19 mouse cellular contexts compared by ENCODE assay signal in the genomic region with DNA sequence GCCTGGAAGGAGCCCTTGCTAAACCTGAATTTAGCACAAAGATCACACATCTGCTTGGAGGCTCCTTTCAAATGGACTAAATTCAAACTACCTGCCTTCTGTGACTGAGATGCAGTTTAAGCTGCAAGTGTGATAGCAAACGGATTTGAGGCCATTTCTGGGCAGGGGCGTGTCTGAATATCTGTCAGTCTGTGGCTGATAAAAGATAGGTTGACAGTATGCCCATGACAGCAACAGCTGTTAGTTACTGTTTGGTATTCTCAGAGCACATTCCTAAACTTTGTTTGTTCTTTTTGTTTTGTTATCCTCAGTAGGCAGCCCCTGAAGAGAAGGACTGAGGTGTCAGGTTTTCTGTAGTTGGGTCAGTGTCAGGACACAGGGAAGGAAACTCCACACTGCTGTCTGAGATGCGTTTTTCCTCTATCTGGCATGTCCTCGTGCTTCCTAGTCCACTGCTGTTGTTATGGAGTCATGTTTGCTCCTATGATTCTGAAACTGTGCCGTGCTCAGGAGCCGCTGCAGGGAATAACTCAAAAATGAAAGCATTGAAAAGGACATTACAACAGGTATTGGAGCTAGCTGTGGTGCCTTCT.
DNase-seq lines count a peak whose midpoint lies in the region; ATAC-seq and TF ChIP-seq lines count a peak whose summit lies in the region.
"Had no signal": no experiment of that assay in that cellular context is flagged by ENCODE, and none has a peak within 500 bp of the region (broad histone marks: within the 10 kb centered on the region; RNA-seq: fewer than 3 reads in every experiment).

No protein-coding gene starts in this region.

- no peaks in the 10 kb centered on the region for H3K27me3 ChIP-seq in kidney, postnatal 0 days (ENCODE audit: insufficient read depth, low read length)
- H3K27me3 ChIP-seq in kidney, embryonic 15.5 days: no peaks in the 10 kb centered on the region
- no peaks in the 10 kb centered on the region for H3K27me3 ChIP-seq in heart, embryonic 14.5 days (ENCODE audit: control insufficient read depth, insufficient read depth, low read length)
- H3K27me3 ChIP-seq in liver, embryonic 12.5 days (replicated peaks): no peaks in the 10 kb centered on the region
- no peaks in the 10 kb centered on the region for H3K27me3 ChIP-seq in myocyte (ENCODE audit: control insufficient read depth, insufficient read depth, insufficient read length)
- H3K27me3 ChIP-seq in embryonic facial prominence, embryonic 10.5 days (replicated peaks; ENCODE audit: low read depth, poor library complexity, severe bottlenecking): no peaks in the 10 kb centered on the region
- H3K27me3 ChIP-seq in intestine, postnatal 0 days (replicated peaks; ENCODE audit: control insufficient read depth, insufficient read depth, low read length): no peaks in the 10 kb centered on the region
- H3K27me3 ChIP-seq: embryonic facial prominence, embryonic 13.5 days; limb, embryonic 13.5 days; megakaryocyte, embryonic 14.5 days had no signal

- H3K9me3 ChIP-seq in kidney, postnatal 0 days (replicated peaks; ENCODE audit: low read length): no peaks in the 10 kb centered on the region
- no peaks in the 10 kb centered on the region for H3K9me3 ChIP-seq in kidney, embryonic 15.5 days (replicated peaks)
- no peaks in the 10 kb centered on the region for H3K9me3 ChIP-seq in heart, embryonic 14.5 days (ENCODE audit: control insufficient read depth, low read length)
- H3K9me3 ChIP-seq in liver, embryonic 12.5 days (replicated peaks): no peaks in the 10 kb centered on the region
- no peaks in the 10 kb centered on the region for H3K9me3 ChIP-seq in embryonic facial prominence, embryonic 10.5 days
- no peaks in the 10 kb centered on the region for H3K9me3 ChIP-seq in intestine, postnatal 0 days (ENCODE audit: control insufficient read depth)
- H3K9me3 ChIP-seq: embryonic facial prominence, embryonic 13.5 days; limb, embryonic 13.5 days; megakaryocyte, embryonic 14.5 days had no signal

- no peaks in the 10 kb centered on the region for H3K4me1 ChIP-seq in kidney, postnatal 0 days (replicated peaks; ENCODE audit: insufficient read depth, low read length)
- no peaks in the 10 kb centered on the region for H3K4me1 ChIP-seq in kidney, embryonic 15.5 days
- H3K4me1 ChIP-seq in heart, embryonic 14.5 days (ENCODE audit: control insufficient read depth in 2 of 2, insufficient read depth in 2 of 2, low read length in 2 of 2): peaks cover 11 to 62% of the 10 kb centered on the region in 2 experiments
- H3K4me1 ChIP-seq in liver, embryonic 12.5 days: peaks cover 67% of the 10 kb centered on the region
- H3K4me1 ChIP-seq in embryonic facial prominence, embryonic 10.5 days: peaks cover 13% of the 10 kb centered on the region; the same call in 1 of the 2 replicates
- H3K4me1 ChIP-seq in intestine, postnatal 0 days (replicated peaks; ENCODE audit: control insufficient read depth, insufficient read depth, low read length): no peaks in the 10 kb centered on the region
- H3K4me1 ChIP-seq: embryonic facial prominence, embryonic 13.5 days had no signal

- no peak for ATAC-seq in kidney, postnatal 0 days (replicated peaks; ENCODE audit: low FRiP score, low read depth)
- ATAC-seq in kidney, embryonic 15.5 days (replicated peaks; ENCODE audit: low FRiP score): no peak
- no peak for ATAC-seq in heart, embryonic 14.5 days (ENCODE audit: insufficient number of reproducible peaks, insufficient read depth, low FRiP score, low read depth)
- ATAC-seq in liver, embryonic 12.5 days: 0 out of 2 replicates have a peak, but pooled peaks have one; percentile 38
- ATAC-seq in intestine, postnatal 0 days: no peak
- ATAC-seq: forebrain, postnatal 0 days; midbrain, embryonic 16.5 days had no signal

- H3K36me3 ChIP-seq in kidney, postnatal 0 days (ENCODE audit: insufficient read depth, low read length): no peaks in the 10 kb centered on the region
- peaks cover 9% of the 10 kb centered on the region for H3K36me3 ChIP-seq in kidney, embryonic 15.5 days
- peaks cover 6% of the 10 kb centered on the region; the same call in 1 of the 2 replicates for H3K36me3 ChIP-seq in heart, embryonic 14.5 days (ENCODE audit: control insufficient read depth, insufficient read depth, low read length)
- peaks cover 13% of the 10 kb centered on the region; the same call in 1 of the 2 replicates for H3K36me3 ChIP-seq in liver, embryonic 12.5 days
- H3K36me3 ChIP-seq in myocyte (ENCODE audit: control insufficient read depth, insufficient read depth): no peaks in the 10 kb centered on the region
- H3K36me3 ChIP-seq in embryonic facial prominence, embryonic 10.5 days (replicated peaks): peaks cover 24% of the 10 kb centered on the region
- H3K36me3 ChIP-seq in intestine, postnatal 0 days (ENCODE audit: control insufficient read depth, insufficient read depth): peaks cover 3% of the 10 kb centered on the region; the same call in 1 of the 2 replicates

- H3ac ChIP-seq in myocyte (ENCODE audit: control insufficient read depth, insufficient read length): no peak overlapping the region

- no peak overlapping the region for H3K4me3 ChIP-seq in kidney, postnatal 0 days (replicated peaks; ENCODE audit: low read depth, low read length)
- no peak overlapping the region for H3K4me3 ChIP-seq in kidney, embryonic 15.5 days (replicated peaks)
- H3K4me3 ChIP-seq in heart, embryonic 14.5 days (ENCODE audit: control insufficient read depth in 1 of 2, insufficient read depth in 1 of 2, low read depth in 1 of 2, low read length in 2 of 2): peak overlapping the region; percentile 36 to 62
- no peak overlapping the region for H3K4me3 ChIP-seq in liver, embryonic 12.5 days
- no peak overlapping the region for H3K4me3 ChIP-seq in myocyte
- no peak overlapping the region for H3K4me3 ChIP-seq in embryonic facial prominence, embryonic 10.5 days
- no peak overlapping the region for H3K4me3 ChIP-seq in intestine, postnatal 0 days (ENCODE audit: low read depth, low read length)
- H3K4me3 ChIP-seq: embryonic facial prominence, embryonic 13.5 days; limb, embryonic 13.5 days; megakaryocyte, embryonic 14.5 days had no signal

- no peak overlapping the region for H3K9ac ChIP-seq in kidney, postnatal 0 days (ENCODE audit: low read depth, low read length)
- H3K9ac ChIP-seq in kidney, embryonic 15.5 days: no peak overlapping the region
- peak overlapping the region; percentile 92 for H3K9ac ChIP-seq in heart, embryonic 14.5 days (ENCODE audit: low read length)
- H3K9ac ChIP-seq in liver, embryonic 12.5 days: peak overlapping the region; percentile 3; the same call in 1 of the 2 replicates
- H3K9ac ChIP-seq in intestine, postnatal 0 days (ENCODE audit: low read depth, low read length): no peak overlapping the region
- H3K9ac ChIP-seq: embryonic facial prominence, embryonic 13.5 days; forebrain, postnatal 0 days; limb, embryonic 13.5 days had no signal

- no peak for TF ChIP-seq POLR2A in myocyte (IDR thresholded peaks at IDR 0.05; ENCODE audit: insufficient read length, low read depth)

- WGBS in kidney, postnatal 0 days: 69% methylated on average over 6 of the region's 6 CpGs
- WGBS in kidney, embryonic 15.5 days: 77% methylated on average over 6 of the region's 6 CpGs
- WGBS in heart, embryonic 14.5 days: 38% methylated on average over 6 of the region's 6 CpGs
- WGBS in liver, embryonic 12.5 days (ENCODE audit: insufficient replicate concordance): 61% methylated on average over 6 of the region's 6 CpGs
- 82% methylated on average over 6 of the region's 6 CpGs for WGBS in embryonic facial prominence, embryonic 10.5 days
- WGBS in intestine, postnatal 0 days: 77% methylated on average over 6 of the region's 6 CpGs

- no peak for TF ChIP-seq CTCF in kidney, postnatal 0 days (IDR thresholded peaks at IDR 0.05; ENCODE audit: low read depth)
- TF ChIP-seq CTCF in intestine, postnatal 0 days (IDR thresholded peaks at IDR 0.05; ENCODE audit: low read depth): no peak

- H3K79me2 ChIP-seq in myocyte (ENCODE audit: control insufficient read depth, insufficient read depth): peaks cover 3% of the 10 kb centered on the region

- no peak overlapping the region for H3K4me2 ChIP-seq in kidney, postnatal 0 days (ENCODE audit: low read length)
- no peak overlapping the region for H3K4me2 ChIP-seq in kidney, embryonic 15.5 days
- peak overlapping the region; percentile 80 for H3K4me2 ChIP-seq in heart, embryonic 14.5 days (ENCODE audit: low read length)
- H3K4me2 ChIP-seq in liver, embryonic 12.5 days: peak overlapping the region; percentile 43
- peak overlapping the region; percentile 49 for H3K4me2 ChIP-seq in myocyte (ENCODE audit: low read depth)
- no peak overlapping the region for H3K4me2 ChIP-seq in intestine, postnatal 0 days (replicated peaks; ENCODE audit: low read depth)
- H3K4me2 ChIP-seq: embryonic facial prominence, embryonic 13.5 days; limb, embryonic 13.5 days had no signal

- H3K27ac ChIP-seq in kidney, postnatal 0 days: no peak overlapping the region
- no peak overlapping the region for H3K27ac ChIP-seq in kidney, embryonic 15.5 days
- H3K27ac ChIP-seq in heart, embryonic 14.5 days (replicated peaks in 1 of 2; ENCODE audit: control insufficient read depth in 1 of 2, insufficient read depth in 1 of 2, low read depth in 2 of 2, low read length in 2 of 2): peak overlapping the region; percentile 25 to 93
- H3K27ac ChIP-seq in liver, embryonic 12.5 days: peak overlapping the region; percentile 36
- H3K27ac ChIP-seq in embryonic facial prominence, embryonic 10.5 days (replicated peaks): no peak overlapping the region
- no peak overlapping the region for H3K27ac ChIP-seq in intestine, postnatal 0 days (ENCODE audit: low read depth, low read length)
- H3K27ac ChIP-seq: embryonic facial prominence, embryonic 13.5 days; limb, embryonic 13.5 days had no signal

- DNase-seq in kidney, postnatal 0 days (ENCODE audit: low spot score): peak; percentile 11
- DNase-seq in embryonic facial prominence, embryonic 10.5 days (ENCODE audit: low spot score): no peak
- no peak for DNase-seq in embryo, embryonic 9.5 days (ENCODE audit: extremely low spot score)
- DNase-seq: adrenal gland, adult 8-10 months; cerebellum, adult 11-12 months; cerebellum, postnatal 25 days; forebrain, postnatal 0 days; kidney, adult 2 months; spleen, adult 18-20 months; thymus, adult 18-20 months had no signal

TF ChIP-seq in myocyte, 11 proteins besides CTCF, POLR2A, EP300 and RAD21:
- peak; percentile 8 for TF ChIP-seq SRF (IDR thresholded peaks at IDR 0.05; ENCODE audit: control insufficient read depth, insufficient read length, low read depth)
- TF ChIP-seq MAX (IDR thresholded peaks at IDR 0.05; ENCODE audit: low read depth): no peak
- peak in 1 of 3 experiments; percentile 75 for TF ChIP-seq MYOD1 (IDR thresholded peaks at IDR 0.05; ENCODE audit: control insufficient read depth in 1 of 3, insufficient read length in 2 of 3, low read depth in 2 of 3)
- TF ChIP-seq MYOG (IDR thresholded peaks at IDR 0.05; ENCODE audit: control insufficient read depth in 1 of 3, insufficient read depth in 1 of 3, insufficient read length in 2 of 3, low read depth in 2 of 3): peak in 2 of 3 experiments; percentile 30 to 57
TF ChIP-seq in myocyte: peak in this region for 3.

Comparison
In these comparisons a context has a peak if more than half of its experiments do, and no peak if none do; other contexts are left out.
1. H3K27ac ChIP-seq: peak in heart, embryonic 14.5 days (2 of 2) and liver, embryonic 12.5 days (single experiment); none in kidney, postnatal 0 days (single experiment), kidney, embryonic 15.5 days (single experiment), embryonic facial prominence, embryonic 10.5 days (single experiment) and intestine, postnatal 0 days (single experiment).
2. H3K4me2 ChIP-seq: peak in heart, embryonic 14.5 days (single experiment), liver, embryonic 12.5 days (single experiment) and myocyte (single experiment); none in kidney, postnatal 0 days (single experiment), kidney, embryonic 15.5 days (single experiment) and intestine, postnatal 0 days (single experiment).
3. H3K4me3 ChIP-seq: peak in heart, embryonic 14.5 days (2 of 2); none in kidney, postnatal 0 days (single experiment), kidney, embryonic 15.5 days (single experiment), liver, embryonic 12.5 days (single experiment), myocyte (single experiment), embryonic facial prominence, embryonic 10.5 days (single experiment) and intestine, postnatal 0 days (single experiment).
4. H3K9ac ChIP-seq: peak in heart, embryonic 14.5 days (single experiment) and liver, embryonic 12.5 days (single experiment); none in kidney, postnatal 0 days (single experiment), kidney, embryonic 15.5 days (single experiment) and intestine, postnatal 0 days (single experiment).